Mouse (Mus musculus): ENCODE measurements around the gene Naif1.

DNA sequence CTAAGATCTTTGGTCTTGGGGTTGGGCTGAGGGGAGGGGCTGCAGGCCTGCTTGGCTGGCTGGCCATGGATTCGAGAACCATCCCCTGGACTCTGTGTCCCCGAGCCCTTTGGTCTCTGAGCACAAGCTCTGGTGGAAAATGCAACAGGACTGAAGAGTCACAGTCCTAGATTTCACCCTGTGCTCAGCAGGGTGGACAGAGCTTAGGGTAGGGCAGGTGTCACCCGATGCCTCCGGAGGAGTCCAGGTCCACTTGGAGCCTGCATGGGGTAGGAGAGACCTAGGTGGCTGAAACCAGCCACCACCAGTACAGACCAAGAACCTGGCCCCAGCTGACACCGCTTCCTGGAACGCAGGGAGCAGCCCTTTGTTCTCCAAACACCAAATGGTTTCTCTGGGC is 34.7 kb downstream of the Naif1 start:
- TF ChIP-seq CTCF (IDR thresholded peaks at IDR 0.05; ENCODE audit: extremely low read depth, insufficient read length, insufficient replicate concordance, low read depth, low read length) (no peak), POLR2A (IDR thresholded peaks at IDR 0.05; ENCODE audit: low read depth, low read length) (peak; percentile 42; the same call in 1 of the 2 replicates)

Measured in small intestine, adult 2 months (tissue).